ENCODE assay signal across 16 mouse cellular contexts in genomic region chr16:51910046-51910445, GRCm38 (mm10).
DNase-seq lines count a peak whose midpoint lies in the region; ATAC-seq lines count a peak whose summit lies in the region.
"Had no signal": no experiment of that assay in that cellular context is flagged by ENCODE, and none has a peak within 500 bp of the region (broad histone marks: within the 10 kb centered on the region; RNA-seq: fewer than 3 reads in every experiment).

No protein-coding gene starts in this region.

- peak overlapping the region; percentile 50; the same call in 1 of the 2 replicates for H3K27ac ChIP-seq in forebrain, embryonic 15.5 days (replicated peaks)
- no peak overlapping the region for H3K27ac ChIP-seq in forebrain, embryonic 12.5 days
- H3K27ac ChIP-seq: embryonic facial prominence, embryonic 13.5 days; limb, embryonic 15.5 days; neural tube, embryonic 13.5 days had no signal

- peak; percentile 69 to 79 for DNase-seq in cerebellum, postnatal 25 days
- peak; percentile 58 for DNase-seq in layer of hippocampus, adult 9-11 months
- DNase-seq in lung, adult 18-20 months = no peak
- no peak for DNase-seq in heart, postnatal 36 days
- DNase-seq in gastrocnemius, postnatal 14 days = no peak
- DNase-seq: adrenal gland, postnatal 10 days; gastrocnemius, postnatal 36 days; kidney, postnatal 10 days; lung, embryonic 14.5 days; thymus, postnatal 14 days had no signal

- intact Hi-C loops in heart, postnatal 36 days (cut with DNase I) = no loop called here
- intact Hi-C loops in gastrocnemius, postnatal 14 days (cut with DNase I; ENCODE audit: low total_unique reads) = no loop called here

- H3K36me3 ChIP-seq in forebrain, embryonic 15.5 days = no peaks in the 10 kb centered on the region
- no peaks in the 10 kb centered on the region for H3K36me3 ChIP-seq in forebrain, embryonic 12.5 days (replicated peaks)
- H3K36me3 ChIP-seq: embryonic facial prominence, embryonic 13.5 days; limb, embryonic 15.5 days; neural tube, embryonic 13.5 days had no signal

- WGBS in forebrain, embryonic 15.5 days = 61% methylated on average over 3 of the region's 3 CpGs
- WGBS in forebrain, embryonic 12.5 days = 91% methylated on average over 3 of the region's 3 CpGs

- no peak overlapping the region for H3K4me2 ChIP-seq in forebrain, embryonic 15.5 days (replicated peaks)
- H3K4me2 ChIP-seq in forebrain, embryonic 12.5 days = no peak overlapping the region
- H3K4me2 ChIP-seq: embryonic facial prominence, embryonic 13.5 days; limb, embryonic 15.5 days; lung, embryonic 14.5 days; neural tube, embryonic 13.5 days had no signal

- peak; percentile 86 for ATAC-seq in forebrain, embryonic 15.5 days (replicated peaks)
- no peak for ATAC-seq in forebrain, embryonic 12.5 days (ENCODE audit: low FRiP score)
- ATAC-seq in cerebellum, adult (ENCODE audit: insufficient number of reproducible peaks, low FRiP score, low TSS enrichment) = peak; percentile 98

- H3K4me3 ChIP-seq in forebrain, embryonic 15.5 days = no peak overlapping the region
- no peak overlapping the region for H3K4me3 ChIP-seq in forebrain, embryonic 12.5 days (replicated peaks)
- H3K4me3 ChIP-seq: embryonic facial prominence, embryonic 13.5 days; limb, embryonic 15.5 days; neural tube, embryonic 13.5 days had no signal

- no peaks in the 10 kb centered on the region for H3K27me3 ChIP-seq in forebrain, embryonic 15.5 days
- no peaks in the 10 kb centered on the region for H3K27me3 ChIP-seq in forebrain, embryonic 12.5 days
- H3K27me3 ChIP-seq: embryonic facial prominence, embryonic 13.5 days; limb, embryonic 15.5 days; neural tube, embryonic 13.5 days had no signal

- H3K4me1 ChIP-seq in forebrain, embryonic 15.5 days = no peaks in the 10 kb centered on the region
- no peaks in the 10 kb centered on the region for H3K4me1 ChIP-seq in forebrain, embryonic 12.5 days
- H3K4me1 ChIP-seq: embryonic facial prominence, embryonic 13.5 days; limb, embryonic 15.5 days; neural tube, embryonic 13.5 days had no signal

- H3K9ac ChIP-seq in forebrain, embryonic 15.5 days (replicated peaks) = no peak overlapping the region
- H3K9ac ChIP-seq in forebrain, embryonic 12.5 days = no peak overlapping the region
- H3K9ac ChIP-seq: embryonic facial prominence, embryonic 13.5 days; limb, embryonic 15.5 days; lung, embryonic 14.5 days; neural tube, embryonic 13.5 days had no signal

- no peaks in the 10 kb centered on the region for H3K9me3 ChIP-seq in forebrain, embryonic 15.5 days
- no peaks in the 10 kb centered on the region for H3K9me3 ChIP-seq in forebrain, embryonic 12.5 days
- H3K9me3 ChIP-seq: embryonic facial prominence, embryonic 13.5 days; limb, embryonic 15.5 days; neural tube, embryonic 13.5 days had no signal

Comparison
In these comparisons a context has a peak if more than half of its experiments do, and no peak if none do; other contexts are left out.
1. DNase-seq: peak in cerebellum, postnatal 25 days (2 of 2) and layer of hippocampus, adult 9-11 months (single experiment); none in lung, adult 18-20 months (0 of 2), heart, postnatal 36 days (0 of 2) and gastrocnemius, postnatal 14 days (single experiment).